Mouse (Mus musculus) neural tube, embryonic 13.5 days (tissue): ENCODE results near the gene Rab3b. TPM values are rescaled to one million over a fixed set of nuclear protein-coding genes. Genes with fewer than 3 reads are reported as not detected.
A peak's percentile ranks its signal among the peaks of the same experiment; 100 is the strongest.

ENCODE experiments used
- ATAC-seq: fragments of 200-750 bp; cut with Nextera tagmentation; 2 replicates; pipeline ENCODE4 v1.8.0; 2017; ENCODE audit warnings: low read depth, mild to moderate bottlenecking, moderate TSS enrichment, moderate library complexity
- H3K27ac ChIP-seq: fragments of 300-500 bp; sonication (generic); replicated peaks from 2 replicates; pipeline ENCODE4 v1.5.1; 2015; ENCODE audit warnings: moderate library complexity, mild to moderate bottlenecking, inconsistent platforms
- H3K27me3 ChIP-seq: fragments of 300-500 bp; sonication (generic); 2 replicates; pipeline ENCODE4 v1.6.1; 2015; ENCODE audit warnings: mild to moderate bottlenecking, inconsistent platforms
- H3K36me3 ChIP-seq: fragments of 300-500 bp; sonication (generic); 2 replicates; pipeline ENCODE4 v1.6.1; 2015; ENCODE audit warnings: mild to moderate bottlenecking, inconsistent platforms
- H3K4me1 ChIP-seq: fragments of 300-500 bp; sonication (generic); replicated peaks from 2 replicates; pipeline ENCODE4 v1.6.1; 2015; ENCODE audit warnings: inconsistent platforms
- H3K4me2 ChIP-seq: fragments of 300-500 bp; sonication (generic); 2 replicates; pipeline ENCODE4 v1.6.1; 2015; ENCODE audit warnings: inconsistent platforms, mild to moderate bottlenecking, moderate library complexity
- H3K4me3 ChIP-seq: fragments of 300-500 bp; sonication (generic); 2 replicates; pipeline ENCODE4 v1.5.1; 2015; ENCODE audit warnings: mild to moderate bottlenecking, inconsistent platforms
- H3K9ac ChIP-seq: fragments of 300-500 bp; sonication (generic); 2 replicates; pipeline ENCODE4 v1.6.1; 2015; ENCODE audit warnings: moderate library complexity, mild to moderate bottlenecking, inconsistent platforms
- H3K9me3 ChIP-seq: fragments of 300-500 bp; sonication (generic); 2 replicates; pipeline ENCODE4 v1.6.1; 2016; ENCODE audit warnings: inconsistent platforms
- WGBS: fragments of 180-500 bp; shearing (Covaris S2); methylation state at CpG from one replicate; pipeline ENCODE4 v1.1.7; 2015; 5-methylcytosine and 5-hydroxymethylcytosine counted together
- polyA plus RNA-seq: library from polyadenylated mRNA; unstranded; fragments of >200 nt; fragmentation: Nextera tagmentation; extraction: Ambion mirVana; gene quantifications from 2 replicates; pipeline ENCODE4 v1.2.1, GENCODE M21; 2015

Gene Rab3b
- polyA plus RNA-seq, 1 experiment from 2014 or later, result 86.9 TPM

- Histone ChIP-seq H3K27me3 (no peaks in the 10 kb centered on the region), H3K9ac (no peak overlapping the region), H3K4me1 (no peaks in the 10 kb centered on the region), H3K4me3 (no peak overlapping the region), H3K4me2 (no peak overlapping the region), H3K36me3 (no peaks in the 10 kb centered on the region), H3K9me3 (no peaks in the 10 kb centered on the region), H3K27ac (no peak overlapping the region)
- ATAC-seq, result no peak
- WGBS, result 81% methylated on average over 3 of the region's 3 CpGs
Observed at GRCm38 (mm10) chr4:108969517-108969916, 90.7 kb downstream of the Rab3b start.

GRCm38 (mm10) chr4:108971054-108971453, 92.2 kb downstream of the Rab3b start:
- H3K36me3 ChIP-seq, result no peaks in the 10 kb centered on the region
- no peak overlapping the region for H3K4me3 ChIP-seq
- H3K9ac ChIP-seq, result no peak overlapping the region
- 80% methylated on average over 5 of the region's 5 CpGs for WGBS
- no peaks in the 10 kb centered on the region for H3K4me1 ChIP-seq
- H3K27me3 ChIP-seq, result no peaks in the 10 kb centered on the region
- H3K27ac ChIP-seq, result no peak overlapping the region
- ATAC-seq, result no peak
- no peaks in the 10 kb centered on the region for H3K9me3 ChIP-seq
- no peak overlapping the region for H3K4me2 ChIP-seq

GRCm38 (mm10) chr4:108976458-108977071, 97.7 kb downstream of the Rab3b start:
- H3K9ac ChIP-seq, result no peak overlapping the region
- H3K9me3 ChIP-seq, result no peaks in the 10 kb centered on the region
- H3K27me3 ChIP-seq, result no peaks in the 10 kb centered on the region
- H3K4me1 ChIP-seq, result no peaks in the 10 kb centered on the region
- no peaks in the 10 kb centered on the region for H3K36me3 ChIP-seq
- H3K4me2 ChIP-seq, result no peak overlapping the region
- no peak overlapping the region for H3K4me3 ChIP-seq
- WGBS, result 50% methylated on average over 6 of the region's 6 CpGs
- peak; percentile 43; the same call in 1 of the 2 replicates for ATAC-seq
- no peak overlapping the region for H3K27ac ChIP-seq

- Histone ChIP-seq H3K27me3 (no peaks in the 10 kb centered on the region), H3K4me2 (no peak overlapping the region), H3K4me3 (no peak overlapping the region), H3K36me3 (no peaks in the 10 kb centered on the region), H3K4me1 (no peaks in the 10 kb centered on the region), H3K9ac (no peak overlapping the region), H3K9me3 (no peaks in the 10 kb centered on the region; the same call in 1 of the 2 replicates), H3K27ac (no peak overlapping the region)
- 86% methylated on average over 1 of the region's 1 CpGs for WGBS
- ATAC-seq, result no peak
Observed at GRCm38 (mm10) chr4:108986833-108987472, 108.1 kb downstream of the Rab3b start.

- H3K4me2 ChIP-seq, result no peak overlapping the region
- H3K9ac ChIP-seq, result no peak overlapping the region
- H3K36me3 ChIP-seq, result no peaks in the 10 kb centered on the region
- 86% methylated on average over 4 of the region's 4 CpGs for WGBS
- no peak for ATAC-seq
- H3K27ac ChIP-seq, result no peak overlapping the region
- H3K4me3 ChIP-seq, result no peak overlapping the region
- H3K9me3 ChIP-seq, result no peaks in the 10 kb centered on the region; the same call in 1 of the 2 replicates
- H3K4me1 ChIP-seq, result no peaks in the 10 kb centered on the region
- H3K27me3 ChIP-seq, result no peaks in the 10 kb centered on the region
Observed at GRCm38 (mm10) chr4:108987473-108987842, 108.6 kb downstream of the Rab3b start.

GRCm38 (mm10) chr4:108989430-108989829, 110.6 kb downstream of the Rab3b start:
- Histone ChIP-seq H3K27ac (no peak overlapping the region), H3K4me2 (no peak overlapping the region), H3K36me3 (no peaks in the 10 kb centered on the region), H3K4me3 (no peak overlapping the region), H3K9me3 (no peaks in the 10 kb centered on the region; the same call in 1 of the 2 replicates), H3K9ac (no peak overlapping the region), H3K27me3 (no peaks in the 10 kb centered on the region), H3K4me1 (no peaks in the 10 kb centered on the region)
- 76% methylated on average over 2 of the region's 2 CpGs for WGBS
- no peak for ATAC-seq

- Histone ChIP-seq H3K4me1 (no peaks in the 10 kb centered on the region), H3K9me3 (no peaks in the 10 kb centered on the region; the same call in 1 of the 2 replicates), H3K4me3 (no peak overlapping the region), H3K27ac (no peak overlapping the region), H3K36me3 (no peaks in the 10 kb centered on the region), H3K4me2 (no peak overlapping the region), H3K27me3 (no peaks in the 10 kb centered on the region), H3K9ac (no peak overlapping the region)
- no peak for ATAC-seq
Observed at GRCm38 (mm10) chr4:108990032-108990431, 111.2 kb downstream of the Rab3b start.

GRCm38 (mm10) chr4:108990571-108990970, 111.7 kb downstream of the Rab3b start:
- no peaks in the 10 kb centered on the region; the same call in 1 of the 2 replicates for H3K9me3 ChIP-seq
- no peak for ATAC-seq
- H3K4me2 ChIP-seq, result no peak overlapping the region
- no peaks in the 10 kb centered on the region for H3K27me3 ChIP-seq
- no peaks in the 10 kb centered on the region for H3K4me1 ChIP-seq
- H3K36me3 ChIP-seq, result no peaks in the 10 kb centered on the region
- WGBS, result 94% methylated on average over 6 of the region's 6 CpGs
- no peak overlapping the region for H3K27ac ChIP-seq
- H3K9ac ChIP-seq, result no peak overlapping the region
- H3K4me3 ChIP-seq, result no peak overlapping the region

- H3K9ac ChIP-seq, result no peak overlapping the region
- no peak overlapping the region for H3K27ac ChIP-seq
- ATAC-seq, result no peak
- H3K36me3 ChIP-seq, result no peaks in the 10 kb centered on the region
- no peak overlapping the region for H3K4me2 ChIP-seq
- H3K27me3 ChIP-seq, result no peaks in the 10 kb centered on the region; the same call in 1 of the 2 replicates
- no peak overlapping the region for H3K4me3 ChIP-seq
- H3K9me3 ChIP-seq, result no peaks in the 10 kb centered on the region; the same call in 1 of the 2 replicates
- no peaks in the 10 kb centered on the region for H3K4me1 ChIP-seq
Observed at GRCm38 (mm10) chr4:108991811-108992210, 112.9 kb downstream of the Rab3b start.

Other genes with a start within 250 kb of the Rab3b start
- 1.3 and 1.9 TPM in 2 replicates for gene 3110021N24Rik, start 159.4 kb upstream of the Rab3b start, polyA plus RNA-seq
- gene Zfyve9, start 98.3 kb upstream of the Rab3b start, polyA plus RNA-seq, result 5.1 and 6.3 TPM in 2 replicates
- gene Btf3l4, start 45.4 kb upstream of the Rab3b start, polyA plus RNA-seq, result 197 and 213 TPM in 2 replicates
- gene Txndc12, start 44.5 kb upstream of the Rab3b start, polyA plus RNA-seq, result 78.3 and 79.2 TPM in 2 replicates
- 30.7 and 31.6 TPM in 2 replicates for gene Kti12, start 31.3 kb upstream of the Rab3b start, polyA plus RNA-seq
- gene A730015C16Rik, start 30.4 kb upstream of the Rab3b start, polyA plus RNA-seq, result 1.5 and 3.1 TPM in 2 replicates
- gene Nrd1, start 121.6 kb downstream of the Rab3b start, polyA plus RNA-seq, result 77.9 and 91.4 TPM in 2 replicates